Mouse (Mus musculus): ENCODE measurements around the gene Bcl7c.
"Not testable (repeated sequence)": the region's sequence is repeated elsewhere in the genome, so short reads cannot be mapped to it uniquely, and the experiment has no call there.

The Bcl7c gene

DNA sequence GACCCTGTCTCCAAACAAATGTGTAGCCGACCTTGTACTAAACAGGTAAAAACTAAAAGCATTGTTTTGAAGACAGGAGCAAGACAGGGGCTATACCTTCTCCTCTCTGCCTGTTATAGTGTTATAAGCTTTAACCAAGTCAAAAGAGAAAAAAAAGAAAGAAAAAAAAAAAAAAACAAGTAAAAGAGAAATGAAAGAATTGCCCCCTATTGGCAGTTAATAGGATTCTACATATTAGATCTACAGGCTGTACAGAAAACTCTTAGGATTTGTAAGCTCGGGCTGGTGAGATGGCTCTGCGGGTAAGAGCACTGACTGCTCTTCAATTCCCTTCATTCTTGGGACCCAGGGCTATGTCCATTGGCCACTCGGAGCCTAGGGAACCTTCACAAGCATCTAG, 66.5 kb downstream of the Bcl7c start:
- DNase-seq: no peak

GRCm38 (mm10) chr7:127641260-127641659, 67.5 kb downstream of the Bcl7c start:
- DNase-seq: no peak

- DNase-seq: peak; percentile 85 to 88
Measured at GRCm38 (mm10) chr7:127636963-127637362, 71.8 kb downstream of the Bcl7c start.

- no peak for DNase-seq
Measured at GRCm38 (mm10) chr7:127631416-127631815, 77.3 kb downstream of the Bcl7c start.

- DNase-seq: no peak
Measured at GRCm38 (mm10) chr7:127628646-127629045, 80.1 kb downstream of the Bcl7c start.

DNA sequence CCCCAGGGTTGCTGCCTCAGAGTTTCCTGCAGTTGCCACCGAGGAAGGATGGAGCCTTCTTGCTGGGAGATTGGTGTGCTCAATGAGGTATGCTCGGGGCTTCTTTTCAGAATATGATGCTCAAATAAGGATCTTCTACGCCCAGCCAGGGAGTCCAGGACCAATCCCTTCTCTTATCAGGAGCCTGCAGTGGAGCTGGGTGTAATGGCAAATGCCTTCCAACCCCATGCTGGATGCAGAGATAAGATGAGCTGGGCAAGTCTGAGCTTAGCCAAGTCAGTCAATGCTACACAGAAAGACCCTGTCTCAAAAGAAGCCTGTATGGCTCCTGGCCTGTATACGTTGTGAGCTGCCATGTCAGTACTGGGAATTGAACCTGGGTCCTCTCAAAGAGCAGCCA, 82.3 kb downstream of the Bcl7c start:
- no peak for DNase-seq

- no peak for DNase-seq
Measured at GRCm38 (mm10) chr7:127626039-127626438, 82.7 kb downstream of the Bcl7c start.

DNA sequence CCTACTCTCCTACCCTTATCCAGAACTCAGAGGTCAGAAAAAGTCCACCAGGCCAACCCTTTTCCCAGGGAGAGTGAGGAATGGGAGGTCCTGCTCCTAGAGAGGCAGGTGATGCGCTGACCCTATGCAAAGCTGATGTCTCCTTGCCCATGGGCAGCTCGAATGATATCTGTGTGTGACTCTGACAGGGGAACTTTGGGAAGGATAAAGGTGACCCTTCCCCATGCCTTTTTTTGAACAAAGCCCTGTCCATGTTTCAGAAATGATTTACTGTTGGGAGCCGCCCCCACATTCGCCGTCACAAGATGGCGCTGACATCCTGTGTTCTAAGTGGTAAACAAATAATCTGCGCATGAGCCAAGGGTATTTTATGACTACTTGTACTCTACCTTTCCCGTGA, 90.3 kb downstream of the Bcl7c start:
- DNase-seq: not testable (repeated sequence)

GRCm38 (mm10) chr7:127617962-127618361, 90.8 kb downstream of the Bcl7c start:
- DNase-seq: no peak

DNA sequence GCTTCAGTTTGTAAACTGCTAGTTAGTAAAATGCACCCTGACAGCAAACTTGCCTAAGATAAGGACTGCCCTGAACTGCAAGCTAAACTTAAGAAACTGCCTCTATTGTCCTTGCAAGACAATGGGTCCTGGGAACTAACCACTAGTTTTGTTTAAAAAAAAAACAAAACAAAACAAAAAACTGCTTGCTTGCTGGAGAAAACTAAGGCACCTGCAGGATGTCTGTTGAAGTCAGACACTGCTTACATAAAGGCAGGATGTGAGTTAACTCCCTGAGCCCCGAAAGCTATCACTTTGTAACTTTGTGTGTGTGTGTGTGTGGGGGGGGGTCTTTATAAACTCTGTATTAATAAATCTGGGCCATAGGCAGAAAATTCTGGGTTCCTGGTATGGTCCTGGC, 91.9 kb downstream of the Bcl7c start:
- DNase-seq: no peak

DNA sequence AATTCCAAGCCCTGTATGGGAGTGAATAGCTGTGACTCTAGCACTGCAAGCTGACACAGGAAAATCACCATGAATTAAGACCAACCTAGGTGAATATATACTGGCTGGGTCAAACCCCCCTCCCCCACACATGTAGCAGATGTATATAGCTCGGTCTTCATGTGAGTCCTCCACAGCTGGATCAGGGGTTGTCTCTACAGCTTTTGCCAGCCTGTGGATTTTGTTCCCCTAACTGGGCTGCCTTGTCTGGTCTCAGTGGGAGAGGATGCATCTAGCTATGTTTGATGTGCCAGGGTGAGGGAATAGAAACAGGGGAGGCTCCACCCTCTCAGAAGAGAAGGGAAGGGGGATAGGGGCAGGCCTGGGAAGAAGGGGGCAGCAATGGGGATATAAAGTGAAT, 92.4 kb downstream of the Bcl7c start:
- peak in 1 of 2 experiments; percentile 3 for DNase-seq

DNA sequence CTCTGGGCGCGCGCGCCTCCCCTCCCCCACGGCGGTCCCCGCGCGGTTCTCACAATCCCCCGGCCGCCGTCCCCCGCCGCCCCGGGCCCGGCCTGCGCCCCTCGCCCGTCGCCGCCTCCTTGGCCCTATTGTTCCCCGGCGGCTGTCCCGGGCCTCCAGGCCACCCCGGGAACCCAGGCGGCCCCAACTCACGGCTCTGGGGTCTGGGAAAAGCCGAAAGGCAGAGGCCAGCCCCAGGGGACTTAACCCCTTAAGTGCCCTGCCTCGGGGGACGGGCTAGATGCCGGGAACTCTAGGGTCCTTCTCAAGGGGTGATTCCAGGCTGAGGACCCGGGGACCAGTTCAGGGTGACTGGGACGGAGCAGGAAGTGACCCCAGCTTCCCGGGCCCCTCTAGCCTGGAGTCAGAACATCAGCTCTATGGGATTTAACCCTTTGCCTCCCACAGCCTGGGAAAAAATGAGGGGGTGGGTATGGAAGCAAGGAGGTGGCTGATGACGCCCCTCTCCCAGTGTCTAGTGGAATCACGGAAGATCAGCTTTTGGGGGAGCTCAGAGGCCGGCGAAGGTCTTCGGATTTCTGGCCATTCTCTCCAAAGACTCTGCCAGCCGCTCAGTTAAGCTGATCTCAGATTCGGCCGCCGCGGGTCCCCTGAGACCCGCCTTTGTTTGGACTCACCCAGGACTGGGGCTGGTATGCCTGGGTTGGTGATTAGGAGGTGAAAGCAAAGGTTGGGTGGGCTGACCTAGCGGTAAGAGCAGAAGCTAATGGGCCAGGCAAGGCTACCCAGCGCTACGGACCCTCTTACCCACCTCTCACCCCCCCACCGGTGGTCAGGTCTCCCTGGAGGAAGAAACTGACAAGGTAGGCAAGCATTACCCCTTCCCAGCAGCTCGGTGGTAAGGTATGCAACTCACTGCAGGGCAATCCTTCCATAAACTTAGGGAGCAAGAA, 93.6 kb downstream of the Bcl7c start, which contains the start of gene Zfp629:
TSS of gene Zfp629 (minus strand) at position 907 of the 953 bp plus-strand sequence.
- DNase-seq: peak; percentile 83 to 84

DNA sequence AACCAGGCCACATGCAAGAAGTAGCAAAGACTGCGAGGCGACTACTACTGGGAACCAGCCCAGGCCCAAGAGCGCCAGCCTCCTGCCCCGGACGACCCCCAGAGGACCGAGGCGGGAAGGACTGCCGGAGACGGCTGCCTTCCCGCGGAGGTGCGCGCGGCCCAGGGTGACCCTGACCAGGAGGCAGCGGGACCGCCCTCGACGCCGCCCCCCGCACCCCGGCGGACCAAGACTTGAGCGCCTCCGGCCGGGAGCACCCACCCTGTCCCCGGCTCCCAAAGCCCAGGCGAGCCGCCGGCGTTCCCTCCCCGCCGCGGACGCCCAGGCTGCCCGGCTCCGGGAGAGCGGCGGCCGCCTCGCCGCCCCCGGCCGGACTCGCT, 94.2 kb downstream of the Bcl7c start:
- peak; percentile 62 to 72 for DNase-seq

GRCm38 (mm10) chr7:127614091-127614490, 94.6 kb downstream of the Bcl7c start:
- no peak for DNase-seq

GRCm38 (mm10) chr7:127613501-127613900, 95.2 kb downstream of the Bcl7c start:
- DNase-seq: no peak

DNA sequence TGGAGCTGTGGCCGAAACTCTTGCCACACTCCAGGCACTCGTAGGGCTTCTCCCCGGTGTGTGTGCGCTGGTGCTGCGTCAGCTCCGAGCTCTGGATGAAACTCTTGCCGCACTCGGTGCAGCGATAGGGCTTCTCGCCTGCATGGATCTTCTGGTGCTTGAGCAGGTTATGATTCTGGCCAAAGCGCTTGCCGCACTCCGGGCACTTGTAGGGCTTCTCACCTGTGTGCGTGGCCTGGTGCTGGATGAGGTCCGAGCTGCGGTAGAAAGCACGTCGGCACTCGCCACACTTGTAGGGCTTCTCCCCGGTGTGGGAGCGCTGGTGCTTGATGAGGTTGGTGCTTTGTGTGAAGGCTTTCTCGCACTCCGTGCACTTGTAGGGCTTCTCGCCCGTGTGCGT, 97.2 kb downstream of the Bcl7c start:
- DNase-seq: no peak

Data from lung, postnatal 4 days (tissue).